Mouse (Mus musculus) bone marrow, adult 2 months (tissue): ENCODE measurements around the gene Gm49380.

Experiments used
- CTCF ChIP-seq: fragments of 200-500 bp; IDR thresholded peaks from 2 replicates; pipeline ENCODE4 v1.5.1; 2011; ENCODE audit warnings: low read length, control low read depth; ENCODE audit not compliant: control insufficient read depth, insufficient read depth
- POLR2A ChIP-seq: fragments of 200-500 bp; IDR thresholded peaks from 2 replicates; pipeline ENCODE4 v1.6.1; 2011; ENCODE audit warnings: low read depth, mild to moderate bottlenecking, control low read depth, low read length, borderline replicate concordance; ENCODE audit not compliant: control insufficient read depth

- TF ChIP-seq CTCF (no peak), POLR2A (no peak)
Measured at GRCm38 (mm10) chr9:44129633-44130032, 16.3 kb upstream of the Gm49380 start.
